Comparison of ENCODE assay signal across 11 mouse cellular contexts in genomic region chr2:68806311-68806895, GRCm38 (mm10). TPM values are rescaled to one million over a fixed set of nuclear protein-coding genes. Genes with fewer than 3 reads are reported as not detected.
DNase-seq lines count a peak whose midpoint lies in the region; ATAC-seq and TF ChIP-seq lines count a peak whose summit lies in the region.
"Had no signal": no experiment of that assay in that cellular context is flagged by ENCODE, and none has a peak within 500 bp of the region (broad histone marks: within the 10 kb centered on the region; RNA-seq: fewer than 3 reads in every experiment).

No protein-coding gene starts in this region.

- no peaks in the 10 kb centered on the region for H3K4me1 ChIP-seq in heart, embryonic 15.5 days (replicated peaks)
- H3K4me1 ChIP-seq in lung, embryonic 16.5 days (replicated peaks; ENCODE audit: control insufficient read depth, insufficient read depth, low read length): peaks cover 10% of the 10 kb centered on the region
- H3K4me1 ChIP-seq in hindbrain, embryonic 14.5 days (replicated peaks; ENCODE audit: control insufficient read depth, insufficient read depth, low read length): peaks cover 14% of the 10 kb centered on the region
- no peaks in the 10 kb centered on the region for H3K4me1 ChIP-seq in stomach, postnatal 0 days (replicated peaks; ENCODE audit: control insufficient read depth, insufficient read depth)

- H3K27me3 ChIP-seq in heart, embryonic 15.5 days: no peaks in the 10 kb centered on the region
- H3K27me3 ChIP-seq in lung, embryonic 16.5 days (ENCODE audit: control insufficient read depth, insufficient read depth, low read depth, low read length): no peaks in the 10 kb centered on the region
- H3K27me3 ChIP-seq in hindbrain, embryonic 14.5 days (ENCODE audit: control insufficient read depth, insufficient read depth, low read length): no peaks in the 10 kb centered on the region
- H3K27me3 ChIP-seq in stomach, postnatal 0 days (ENCODE audit: control insufficient read depth, insufficient read depth, low read length): no peaks in the 10 kb centered on the region

- no peak for DNase-seq in heart, postnatal 25 days (ENCODE audit: low spot score)
- DNase-seq in lung, postnatal 4 days: no peak
- no peak for DNase-seq in hindbrain, embryonic 14.5 days (ENCODE audit: low spot score)
- no peak for DNase-seq in stomach, postnatal 0 days (ENCODE audit: low spot score)
- no peak for DNase-seq in cerebellum, postnatal 36 days
- DNase-seq in gastrocnemius, postnatal 25 days: no peak
- DNase-seq: liver, postnatal 0 days had no signal

- H3K36me3 ChIP-seq in heart, embryonic 15.5 days: no peaks in the 10 kb centered on the region
- H3K36me3 ChIP-seq in lung, embryonic 16.5 days (ENCODE audit: control insufficient read depth, insufficient read depth, low read length): no peaks in the 10 kb centered on the region
- no peaks in the 10 kb centered on the region for H3K36me3 ChIP-seq in hindbrain, embryonic 14.5 days (replicated peaks; ENCODE audit: control insufficient read depth, insufficient read depth)
- no peaks in the 10 kb centered on the region for H3K36me3 ChIP-seq in stomach, postnatal 0 days (ENCODE audit: control insufficient read depth, insufficient read depth, low read length)

- H3K4me3 ChIP-seq in heart, embryonic 15.5 days: no peak overlapping the region
- H3K4me3 ChIP-seq in lung, embryonic 16.5 days (ENCODE audit: low read length): no peak overlapping the region
- H3K4me3 ChIP-seq in hindbrain, embryonic 14.5 days (replicated peaks; ENCODE audit: low read length): no peak overlapping the region
- H3K4me3 ChIP-seq in stomach, postnatal 0 days (ENCODE audit: low read depth, low read length): no peak overlapping the region
- H3K4me3 ChIP-seq: left cerebral cortex, adult 2 months had no signal

- no peak overlapping the region for H3K9ac ChIP-seq in heart, embryonic 15.5 days
- no peak overlapping the region for H3K9ac ChIP-seq in lung, embryonic 16.5 days (ENCODE audit: low read length)
- H3K9ac ChIP-seq in hindbrain, embryonic 14.5 days: no peak overlapping the region
- H3K9ac ChIP-seq in stomach, postnatal 0 days (ENCODE audit: low read length): no peak overlapping the region
- H3K9ac ChIP-seq: liver, postnatal 0 days had no signal

- peak overlapping the region; percentile 40; the same call in 1 of the 2 replicates for H3K27ac ChIP-seq in heart, embryonic 15.5 days
- H3K27ac ChIP-seq in lung, embryonic 16.5 days (ENCODE audit: low read length): peak overlapping the region; percentile 32; the same call in 1 of the 2 replicates
- H3K27ac ChIP-seq in hindbrain, embryonic 14.5 days: peak overlapping the region; percentile 15; the same call in 1 of the 2 replicates
- H3K27ac ChIP-seq in stomach, postnatal 0 days (replicated peaks): no peak overlapping the region
- H3K27ac ChIP-seq: left cerebral cortex, adult 2 months had no signal

- no peak for TF ChIP-seq EP300 in stomach, postnatal 0 days (optimal IDR thresholded peaks at IDR 0.05)

- ATAC-seq in heart, embryonic 15.5 days (replicated peaks; ENCODE audit: insufficient number of reproducible peaks, insufficient read depth, low FRiP score, low read depth): no peak
- ATAC-seq in lung, embryonic 16.5 days (ENCODE audit: low read depth): no peak
- ATAC-seq in hindbrain, embryonic 14.5 days (ENCODE audit: low FRiP score): peak; percentile 24; the same call in 1 of the 2 replicates
- ATAC-seq in stomach, postnatal 0 days (ENCODE audit: low FRiP score, low TSS enrichment): no peak
- ATAC-seq: inflammation-experienced regulatory T-cells, adult 6 months; liver, postnatal 0 days had no signal

- intact Hi-C loops in heart, postnatal 25 days (cut with DNase I): no loop called here

- WGBS in heart, embryonic 15.5 days: 48% methylated on average over 10 of the region's 10 CpGs
- WGBS in lung, embryonic 16.5 days: 36% methylated on average over 10 of the region's 10 CpGs
- 30% methylated on average over 10 of the region's 10 CpGs for WGBS in hindbrain, embryonic 14.5 days
- WGBS in stomach, postnatal 0 days: 37% methylated on average over 10 of the region's 10 CpGs

- H3K9me3 ChIP-seq in heart, embryonic 15.5 days (replicated peaks): no peaks in the 10 kb centered on the region
- no peaks in the 10 kb centered on the region for H3K9me3 ChIP-seq in lung, embryonic 16.5 days (ENCODE audit: control insufficient read depth, low read length)
- H3K9me3 ChIP-seq in hindbrain, embryonic 14.5 days (ENCODE audit: control insufficient read depth, low read length): no peaks in the 10 kb centered on the region
- H3K9me3 ChIP-seq in stomach, postnatal 0 days (ENCODE audit: control insufficient read depth, low read length): no peaks in the 10 kb centered on the region

- no peak for TF ChIP-seq CTCF in stomach, postnatal 0 days (IDR thresholded peaks at IDR 0.05; ENCODE audit: low read depth)

- H3K4me2 ChIP-seq in heart, embryonic 15.5 days: peak overlapping the region; percentile 30
- peak overlapping the region; percentile 19 for H3K4me2 ChIP-seq in lung, embryonic 16.5 days (ENCODE audit: low read depth, low read length)
- 0 out of 2 replicates have a peak overlapping the region, but pooled peaks have one; percentile 21 for H3K4me2 ChIP-seq in hindbrain, embryonic 14.5 days (replicated peaks)
- peak overlapping the region; percentile 4; the same call in 1 of the 2 replicates for H3K4me2 ChIP-seq in stomach, postnatal 0 days (replicated peaks; ENCODE audit: low read depth)

RNA-seq across cellular contexts. Expression of gene Cers6, which starts 54.8 kb away (rescaled TPM):
- 19.2 and 23.2 TPM in 2 replicates for polyA plus RNA-seq in heart, embryonic 15.5 days (2015; fragmentation: Nextera tagmentation; extraction: Ambion mirVana)
- 1 to 10 TPM; 8.8 to 9.6 TPM for total RNA-seq in heart, postnatal 25 days (2021)
- 19.7 and 21.4 TPM in 2 replicates for polyA plus RNA-seq in lung, embryonic 16.5 days (2015; fragmentation: Nextera tagmentation; extraction: Ambion mirVana)
- 80.1 and 81.4 TPM in 2 replicates for polyA plus RNA-seq in hindbrain, embryonic 14.5 days (2014; fragmentation: Nextera tagmentation; extraction: Ambion mirVana)
- 8.0 and 8.6 TPM in 2 replicates for polyA plus RNA-seq in stomach, postnatal 0 days (2015; fragmentation: Nextera tagmentation; extraction: Ambion mirVana)
- total RNA-seq in gastrocnemius, postnatal 25 days (2021): 1 to 10 TPM; 1.7 to 2.5 TPM
